Mouse (Mus musculus): ENCODE measurements around the gene Arfgef2. TPM values are rescaled to one million over a fixed set of nuclear protein-coding genes. Genes with fewer than 3 reads are reported as not detected.

Arfgef2 gene
- total and polyA plus RNA-seq, 3 experiments = 12.5 to 50.4 (median 45.4) TPM

DNA sequence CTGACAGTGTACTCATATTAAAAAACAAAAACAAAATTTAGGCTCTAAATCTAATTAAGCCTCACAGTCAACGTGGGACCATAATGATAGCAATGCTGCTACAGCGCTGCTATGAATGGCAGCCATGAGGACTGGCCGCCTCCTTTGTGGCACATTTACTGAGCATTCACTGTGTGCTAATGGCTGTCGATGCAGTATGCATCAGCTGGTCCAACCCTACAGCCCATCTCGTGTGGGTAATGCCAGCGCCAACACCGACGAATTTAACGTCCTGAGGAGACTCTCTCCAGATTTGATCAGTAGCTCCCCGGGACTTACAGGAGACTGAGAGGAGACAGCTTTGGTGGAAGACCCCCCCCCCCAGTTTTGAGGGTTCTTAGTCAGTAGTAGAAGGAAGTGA, 31.1 kb upstream of the Arfgef2 start:
- Histone ChIP-seq H3K9ac (ENCODE audit: low read depth, low read length) (no peak overlapping the region), H3K36me3 (ENCODE audit: control insufficient read depth, insufficient read depth, low read length) (no peaks in the 10 kb centered on the region), H3K27me3 (ENCODE audit: control insufficient read depth, insufficient read depth, low read length) (no peaks in the 10 kb centered on the region), H3K79me2 (replicated peaks; ENCODE audit: control insufficient read depth, insufficient read depth, low read length) (no peaks in the 10 kb centered on the region), H3K4me3 (no peak overlapping the region), H3K4me1 (ENCODE audit: control insufficient read depth, insufficient read depth, low read length) (no peaks in the 10 kb centered on the region), H3K27ac (no peak overlapping the region)
- no peak for DNase-seq
- 85% methylated on average over 10 of the region's 10 CpGs for WGBS
- TF ChIP-seq EP300 (IDR thresholded peaks at IDR 0.05; ENCODE audit: insufficient read depth, low read depth, low read length) (no peak), POLR2A (IDR thresholded peaks at IDR 0.05; ENCODE audit: insufficient read depth, low read depth, low read length) (no peak)
- intact Hi-C loops (cut with DNase I) = no loop called here

DNA sequence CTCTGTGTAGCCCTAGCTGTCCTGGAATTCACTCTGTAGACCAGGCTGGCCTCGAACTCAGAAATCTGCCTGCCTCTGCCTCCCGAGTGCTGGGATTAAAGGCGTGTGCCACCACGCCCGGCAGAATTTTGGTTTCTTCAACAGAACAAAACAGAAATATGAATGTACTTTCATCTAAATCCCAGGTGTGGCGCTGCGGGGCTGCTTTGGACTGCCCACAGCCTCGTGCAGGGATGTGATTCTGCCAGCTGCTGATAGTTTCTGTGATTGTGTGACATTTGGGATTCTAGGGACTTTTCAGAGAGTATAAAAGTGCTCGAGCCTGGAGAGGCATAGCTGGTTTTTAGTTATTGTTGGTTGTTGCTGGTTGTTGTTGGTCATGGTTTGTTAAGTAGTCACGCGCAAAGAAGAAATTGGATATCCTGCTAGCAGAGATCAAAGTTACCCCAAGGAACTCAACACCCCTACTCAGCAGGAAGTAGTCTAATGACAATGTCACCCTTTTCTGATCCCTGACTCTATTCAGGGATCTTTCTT, 30.0 kb upstream of the Arfgef2 start:
- TF ChIP-seq POLR2A (IDR thresholded peaks at IDR 0.05; ENCODE audit: insufficient read depth, low read depth, low read length) (no peak), EP300 (IDR thresholded peaks at IDR 0.05; ENCODE audit: insufficient read depth, low read depth, low read length) (no peak), CTCF (IDR thresholded peaks at IDR 0.05) (no peak)
- Histone ChIP-seq H3K9ac (ENCODE audit: low read depth, low read length) (no peak overlapping the region), H3K4me1 (ENCODE audit: control insufficient read depth, insufficient read depth, low read length) (no peaks in the 10 kb centered on the region), H3K36me3 (ENCODE audit: control insufficient read depth, insufficient read depth, low read length) (no peaks in the 10 kb centered on the region), H3K27me3 (ENCODE audit: control insufficient read depth, insufficient read depth, low read length) (no peaks in the 10 kb centered on the region), H3K27ac (no peak overlapping the region), H3K79me2 (replicated peaks; ENCODE audit: control insufficient read depth, insufficient read depth, low read length) (no peaks in the 10 kb centered on the region), H3K4me3 (no peak overlapping the region)
- intact Hi-C loops (cut with DNase I) = no loop called here
- WGBS = 72% methylated on average over 11 of the region's 11 CpGs
- DNase-seq = no peak

DNA sequence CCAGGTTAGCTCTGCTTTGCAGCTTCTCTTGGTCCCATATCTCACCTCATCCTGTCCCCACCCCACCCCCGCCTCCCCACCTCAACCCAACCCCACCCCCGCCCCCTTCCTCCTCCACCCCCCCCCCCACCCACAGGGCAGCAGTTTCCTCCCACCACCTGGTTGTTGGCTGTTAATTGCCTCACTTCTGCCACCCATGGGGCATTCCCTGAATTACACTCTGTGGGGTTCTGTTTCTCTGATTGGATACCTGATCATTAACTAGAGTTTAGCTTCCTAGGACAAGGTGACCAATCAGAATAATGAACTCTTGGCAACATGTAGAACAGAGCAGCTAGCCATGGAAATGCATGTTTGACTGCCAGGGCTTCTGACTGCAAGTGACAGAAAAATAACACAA, 29.1 kb upstream of the Arfgef2 start:
- peaks cover 2% of the 10 kb centered on the region; the same call in 1 of the 2 replicates for H3K4me1 ChIP-seq (ENCODE audit: control insufficient read depth, insufficient read depth, low read length)
- no peak overlapping the region for H3K27ac ChIP-seq
- H3K27me3 ChIP-seq (ENCODE audit: control insufficient read depth, insufficient read depth, low read length) = no peaks in the 10 kb centered on the region
- intact Hi-C loops (cut with DNase I) = no loop called here
- 29% methylated on average over 1 of the region's 2 CpGs for WGBS
- H3K4me3 ChIP-seq = no peak overlapping the region
- H3K79me2 ChIP-seq (replicated peaks; ENCODE audit: control insufficient read depth, insufficient read depth, low read length) = no peaks in the 10 kb centered on the region
- H3K9ac ChIP-seq (ENCODE audit: low read depth, low read length) = no peak overlapping the region
- H3K36me3 ChIP-seq (ENCODE audit: control insufficient read depth, insufficient read depth, low read length) = no peaks in the 10 kb centered on the region
- TF ChIP-seq CTCF (IDR thresholded peaks at IDR 0.05) (peak; percentile 43), POLR2A (IDR thresholded peaks at IDR 0.05; ENCODE audit: insufficient read depth, low read depth, low read length) (no peak)
- no peak for DNase-seq

DNA sequence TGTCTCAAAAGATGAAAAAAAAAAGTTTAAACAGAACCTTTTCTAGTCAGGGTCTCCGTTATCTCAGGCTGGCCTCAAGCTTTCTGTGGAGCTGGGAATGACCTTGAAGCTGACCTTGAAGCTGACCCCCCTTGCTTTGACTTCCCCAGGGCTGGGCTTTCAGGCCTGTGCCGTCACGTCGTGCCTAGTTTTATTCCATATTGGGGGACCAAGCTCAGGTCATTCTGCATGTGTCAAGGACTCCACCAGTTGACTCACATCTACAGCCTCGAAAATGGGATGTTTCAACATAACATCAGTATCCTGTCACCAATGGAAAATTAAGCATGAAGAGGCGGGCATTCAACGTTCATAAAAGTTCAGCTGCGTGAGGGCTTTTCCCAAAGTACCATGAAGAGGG, 25.4 kb upstream of the Arfgef2 start:
- no peak for DNase-seq
- Histone ChIP-seq H3K27me3 (ENCODE audit: control insufficient read depth, insufficient read depth, low read length) (no peaks in the 10 kb centered on the region), H3K27ac (no peak overlapping the region), H3K9ac (ENCODE audit: low read depth, low read length) (no peak overlapping the region), H3K4me3 (no peak overlapping the region), H3K36me3 (ENCODE audit: control insufficient read depth, insufficient read depth, low read length) (no peaks in the 10 kb centered on the region), H3K79me2 (replicated peaks; ENCODE audit: control insufficient read depth, insufficient read depth, low read length) (no peaks in the 10 kb centered on the region), H3K4me1 (ENCODE audit: control insufficient read depth, insufficient read depth, low read length) (peaks cover 2% of the 10 kb centered on the region; the same call in 1 of the 2 replicates)
- intact Hi-C loops (cut with DNase I) = loop anchor here (10.0 kb wide), 1 partner anchor 695 kb away; no protein-coding TSS in a partner anchor
- TF ChIP-seq CTCF (IDR thresholded peaks at IDR 0.05) (no peak), EP300 (IDR thresholded peaks at IDR 0.05; ENCODE audit: insufficient read depth, low read depth, low read length) (no peak), POLR2A (IDR thresholded peaks at IDR 0.05; ENCODE audit: insufficient read depth, low read depth, low read length) (no peak)
- 86% methylated on average over 8 of the region's 8 CpGs for WGBS

DNA sequence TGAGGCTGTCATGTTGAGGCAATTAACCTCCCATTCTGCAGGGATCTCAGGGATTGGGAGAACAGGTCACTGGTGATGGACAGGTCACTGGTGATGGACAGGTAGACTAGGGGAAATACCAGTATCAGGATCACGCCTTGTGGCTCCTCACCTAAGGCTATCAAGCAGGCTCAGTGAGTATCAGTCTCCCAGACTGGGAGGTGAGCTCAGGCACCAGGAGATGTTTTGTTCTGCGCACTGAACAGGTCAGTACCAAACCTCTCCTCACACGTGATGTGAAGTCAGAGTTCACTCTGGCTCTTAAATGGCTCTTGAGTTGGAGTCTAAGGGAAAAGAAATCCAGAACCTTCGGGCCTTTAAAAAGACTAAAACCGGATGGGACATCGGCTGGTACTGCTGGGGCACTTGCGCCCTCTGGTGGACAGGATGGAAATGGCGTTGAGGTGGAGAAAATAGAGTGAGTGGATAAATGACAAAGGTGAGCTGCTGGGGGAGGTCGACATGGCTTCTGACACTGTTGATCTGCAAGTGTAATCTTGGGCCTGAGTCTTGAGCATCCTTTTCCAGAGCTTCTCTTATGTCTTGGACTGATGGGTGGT, 24.3 kb upstream of the Arfgef2 start:
- Histone ChIP-seq H3K79me2 (replicated peaks; ENCODE audit: control insufficient read depth, insufficient read depth, low read length) (no peaks in the 10 kb centered on the region), H3K9ac (ENCODE audit: low read depth, low read length) (no peak overlapping the region), H3K27me3 (ENCODE audit: control insufficient read depth, insufficient read depth, low read length) (no peaks in the 10 kb centered on the region), H3K36me3 (ENCODE audit: control insufficient read depth, insufficient read depth, low read length) (no peaks in the 10 kb centered on the region), H3K4me1 (ENCODE audit: control insufficient read depth, insufficient read depth, low read length) (peaks cover 4% of the 10 kb centered on the region; the same call in 1 of the 2 replicates), H3K27ac (no peak overlapping the region), H3K4me3 (no peak overlapping the region)
- peak; percentile 68 to 81 for DNase-seq
- TF ChIP-seq POLR2A (IDR thresholded peaks at IDR 0.05; ENCODE audit: insufficient read depth, low read depth, low read length) (no peak), CTCF (IDR thresholded peaks at IDR 0.05) (no peak; the same call in none of the 2 replicates), EP300 (IDR thresholded peaks at IDR 0.05; ENCODE audit: insufficient read depth, low read depth, low read length) (peak; percentile 90)
- intact Hi-C loops (cut with DNase I) = loop anchor here (1.0 to 10.0 kb wide), 2 partner anchors 189 to 696 kb away; no protein-coding TSS in a partner anchor
- whole genome bisulfite sequencing = 14% methylated on average over 9 of the region's 9 CpGs

DNA sequence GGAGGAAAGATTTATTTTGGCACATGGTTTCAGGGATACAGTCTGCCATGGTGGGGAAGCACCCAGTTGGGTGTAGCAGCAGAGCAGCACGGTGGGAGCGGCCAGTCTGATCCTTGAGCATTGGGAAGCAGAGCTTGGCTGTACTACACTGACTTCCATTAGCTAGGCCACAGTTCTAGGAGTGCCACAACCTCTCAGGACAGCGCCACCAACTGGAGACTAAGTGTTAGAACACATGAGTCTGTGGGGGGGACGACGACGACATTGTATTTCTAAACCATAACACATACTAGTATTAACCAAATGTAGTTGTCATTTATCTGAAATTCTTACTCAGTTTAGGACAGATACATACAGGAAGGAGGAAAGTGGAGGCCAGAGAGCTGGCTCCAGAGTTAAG, 21.0 kb upstream of the Arfgef2 start:
- no peaks in the 10 kb centered on the region for H3K36me3 ChIP-seq (ENCODE audit: control insufficient read depth, insufficient read depth, low read length)
- no peak overlapping the region for H3K27ac ChIP-seq
- H3K4me3 ChIP-seq = no peak overlapping the region
- WGBS = 80% methylated on average over 6 of the region's 6 CpGs
- intact Hi-C loops (cut with DNase I) = loop anchor here (10.0 kb wide), 1 partner anchor 700 kb away; no protein-coding TSS in a partner anchor
- no peak overlapping the region for H3K9ac ChIP-seq (ENCODE audit: low read depth, low read length)
- no peak for DNase-seq
- H3K4me1 ChIP-seq (ENCODE audit: control insufficient read depth, insufficient read depth, low read length) = peaks cover 4% of the 10 kb centered on the region; the same call in 1 of the 2 replicates
- peak; percentile 22; the same call in 1 of the 2 replicates for TF ChIP-seq CTCF (IDR thresholded peaks at IDR 0.05)
- no peak for TF ChIP-seq POLR2A (IDR thresholded peaks at IDR 0.05; ENCODE audit: insufficient read depth, low read depth, low read length)
- no peak for TF ChIP-seq EP300 (IDR thresholded peaks at IDR 0.05; ENCODE audit: insufficient read depth, low read depth, low read length)
- no peaks in the 10 kb centered on the region for H3K27me3 ChIP-seq (ENCODE audit: control insufficient read depth, insufficient read depth, low read length)
- no peaks in the 10 kb centered on the region for H3K79me2 ChIP-seq (replicated peaks; ENCODE audit: control insufficient read depth, insufficient read depth, low read length)

All from heart, adult 2 months (tissue).